Mouse (Mus musculus) liver, embryonic 16.5 days (tissue): ENCODE measurements around the gene Btbd35f19. TPM values are rescaled to one million over a fixed set of nuclear protein-coding genes. Genes with fewer than 3 reads are reported as not detected.
"Not testable (repeated sequence)": the region's sequence is repeated elsewhere in the genome, so short reads cannot be mapped to it uniquely, and the experiment has no call there.

Source experiments
- ATAC-seq: fragments of 200-750 bp; cut with Nextera tagmentation; 2 replicates; pipeline ENCODE4 v1.8.0; 2017; ENCODE audit warnings: low read depth, mild to moderate bottlenecking, moderate number of reproducible peaks, moderate library complexity
- H3K27ac ChIP-seq: fragments of 300-500 bp; sonication (generic); 2 replicates; pipeline ENCODE4 v1.5.1; 2014; ENCODE audit warnings: mild to moderate bottlenecking, low read length
- H3K27me3 ChIP-seq: fragments of 300-500 bp; sonication (generic); 2 replicates; pipeline ENCODE4 v1.6.1; 2014; ENCODE audit warnings: low read depth, low read length, mixed read lengths; ENCODE audit not compliant: control insufficient read depth, insufficient read depth
- H3K36me3 ChIP-seq: fragments of 300-500 bp; sonication (generic); 2 replicates; pipeline ENCODE4 v1.6.1; 2014; ENCODE audit warnings: mild to moderate bottlenecking; ENCODE audit not compliant: control insufficient read depth, insufficient read depth
- H3K4me1 ChIP-seq: fragments of 300-500 bp; sonication (generic); 2 replicates; pipeline ENCODE4 v1.6.1; 2014; ENCODE audit warnings: low read depth, low read length, mixed read lengths; ENCODE audit not compliant: control insufficient read depth
- H3K4me2 ChIP-seq: fragments of 300-500 bp; sonication (generic); 2 replicates; pipeline ENCODE4 v1.6.1; 2014; ENCODE audit warnings: low read depth, low read length, mixed read lengths
- H3K4me3 ChIP-seq: fragments of 300-500 bp; sonication (generic); 2 replicates; pipeline ENCODE4 v1.5.1; 2014; ENCODE audit warnings: low read depth, mild to moderate bottlenecking, low read length
- H3K9ac ChIP-seq: fragments of 300-500 bp; sonication (generic); 2 replicates; pipeline ENCODE4 v1.6.1; 2014; ENCODE audit warnings: low read depth, low read length
- H3K9me3 ChIP-seq: fragments of 300-500 bp; sonication (generic); replicated peaks from 2 replicates; pipeline ENCODE4 v1.6.1; 2016; ENCODE audit warnings: low read length; ENCODE audit not compliant: control insufficient read depth
- WGBS: fragments of 180-500 bp; shearing (Covaris S2); extraction: QIAGEN DNeasy Blood & Tissue Kit; methylation state at CpG from one replicate; pipeline ENCODE4 v1.1.7; 2014; ENCODE audit not compliant: insufficient replicate concordance; 5-methylcytosine and 5-hydroxymethylcytosine counted together
- polyA plus RNA-seq: library from polyadenylated mRNA; unstranded; fragments of >200 nt; fragmentation: Nextera tagmentation; extraction: Ambion mirVana; gene quantifications from 2 replicates; pipeline ENCODE4 v1.2.1, GENCODE M21; 2015

Btbd35f19 gene
- polyA plus RNA-seq: not detected in 2 replicates

DNA sequence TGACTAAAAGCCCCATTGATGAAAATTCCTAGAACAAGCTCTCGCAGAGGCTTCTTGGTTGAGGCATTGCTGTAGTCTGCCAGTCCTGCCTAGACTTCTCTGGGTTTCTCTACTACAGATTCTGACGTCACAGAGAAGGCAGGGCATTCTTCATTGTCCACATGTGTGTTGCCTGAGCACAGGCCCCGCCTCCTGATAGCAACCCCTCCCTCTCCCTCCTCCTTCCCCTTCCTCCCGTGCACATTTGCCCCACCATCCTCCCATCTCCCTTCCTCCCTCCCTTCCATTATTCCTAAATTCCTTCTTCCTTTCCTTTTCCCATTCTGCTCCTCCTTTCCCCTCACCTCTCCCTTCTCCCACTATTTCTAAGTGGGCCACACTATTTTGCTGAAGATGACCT, at the start of gene Btbd35f19:
TSS of gene Btbd35f19 (minus strand) at position 101 of the 400 bp plus-strand sequence.
- H3K4me3 ChIP-seq, H3K4me2 ChIP-seq, H3K9me3 ChIP-seq, H3K9ac ChIP-seq, H3K27ac ChIP-seq, ATAC-seq, H3K36me3 ChIP-seq, H3K4me1 ChIP-seq, H3K27me3 ChIP-seq: not testable (repeated sequence)
- WGBS: no CpG with 5 or more reads among the region's 4 CpGs

DNA sequence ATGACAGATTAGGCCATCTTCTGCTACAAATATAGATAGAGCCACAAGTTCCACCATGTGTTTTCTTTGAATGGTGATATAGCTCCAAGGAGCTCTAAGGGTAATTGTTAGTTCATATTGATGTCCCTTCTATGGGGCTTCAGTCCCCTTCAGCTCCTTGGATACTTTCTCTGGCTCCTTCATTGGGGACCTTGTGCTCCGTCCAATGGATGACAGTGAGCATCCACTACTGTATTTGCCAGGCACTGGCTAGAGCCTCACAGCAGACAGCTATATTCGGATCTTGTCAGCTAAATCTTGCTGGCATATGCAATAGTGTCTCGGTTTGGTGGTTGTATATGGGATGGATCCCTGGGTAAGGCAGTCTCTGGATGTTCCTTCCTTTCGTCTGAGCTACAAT, 41.8 kb downstream of the Btbd35f19 start:
- H3K36me3 ChIP-seq, H3K4me2 ChIP-seq, H3K4me1 ChIP-seq, H3K9ac ChIP-seq, H3K27ac ChIP-seq, ATAC-seq, H3K9me3 ChIP-seq, H3K4me3 ChIP-seq, H3K27me3 ChIP-seq: not testable (repeated sequence)
- 52% methylated on average over 2 of the region's 4 CpGs for WGBS

DNA sequence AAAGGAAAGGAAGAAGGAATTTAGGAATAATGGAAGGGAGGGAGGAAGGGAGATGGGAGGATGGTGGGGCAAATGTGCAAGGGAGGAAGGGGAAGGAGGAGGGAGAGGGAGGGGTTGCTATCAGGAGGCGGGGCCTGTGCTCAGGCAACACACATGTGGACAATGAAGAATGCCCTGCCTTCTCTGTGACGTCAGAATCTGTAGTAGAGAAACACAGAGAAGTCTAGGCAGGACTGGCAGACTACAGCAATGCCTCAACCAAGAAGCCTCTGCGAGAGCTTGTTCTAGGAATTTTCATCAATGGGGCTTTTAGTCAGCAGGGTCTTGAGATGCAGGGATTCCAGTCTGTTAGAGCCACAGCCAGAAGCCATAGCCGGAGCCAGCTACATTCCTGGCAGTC, 47.6 kb downstream of the Btbd35f19 start, which contains the start of gene Btbd35f26:
TSS of gene Btbd35f26 (plus strand) at position 301 of the 400 bp plus-strand sequence.
- not testable (repeated sequence) for H3K27me3 ChIP-seq, ATAC-seq
- no CpG with 5 or more reads among the region's 4 CpGs for WGBS

More for the DNA sequence above, 47.6 kb downstream of the Btbd35f19 start, which contains the start of gene Btbd35f26:
- H3K9ac ChIP-seq, H3K27ac ChIP-seq, H3K9me3 ChIP-seq, H3K4me3 ChIP-seq, H3K4me2 ChIP-seq, H3K36me3 ChIP-seq, H3K4me1 ChIP-seq: not testable (repeated sequence)

Other genes starting within 250 kb of the Btbd35f19 start
- not detected in 2 replicates for gene Spin2f, start 130.0 kb downstream of the Btbd35f19 start, polyA plus RNA-seq
- not detected in 2 replicates for gene Btbd35f26, start 47.5 kb downstream of the Btbd35f19 start, polyA plus RNA-seq
- not detected in 2 replicates for gene Gm21883, start 190.4 kb upstream of the Btbd35f19 start, polyA plus RNA-seq
- gene Spin2e, start 235.0 kb upstream of the Btbd35f19 start, polyA plus RNA-seq: not detected in 2 replicates